Mouse (Mus musculus): ENCODE measurements at regions not wholly inside any gene's neighbourhood (a gene's known extent, or its start where the extent isn't known, plus 50 kb on each side); places are given as distances from the start of the nearest gene placed in this dataset.
A peak's percentile ranks its signal among the peaks of the same experiment; 100 is the strongest.

DNA sequence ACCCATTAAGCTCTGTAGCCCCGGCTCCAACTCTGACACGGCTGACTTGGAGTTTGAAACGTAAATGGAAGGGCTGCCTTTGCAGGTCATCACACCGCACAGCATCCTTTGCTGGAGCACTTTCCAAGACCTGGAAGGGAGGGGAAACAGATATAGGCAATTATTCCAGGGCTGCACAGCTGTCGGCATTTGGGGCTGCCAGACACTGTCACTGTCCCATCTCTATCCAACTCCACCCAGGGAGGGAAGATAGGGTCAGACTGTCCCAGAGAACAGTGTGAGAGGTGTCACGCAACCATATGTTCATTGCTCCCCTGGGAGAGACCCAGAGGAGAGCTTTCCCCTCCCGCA lies 162.7 kb upstream of the Lmo4 start:
- Histone ChIP-seq H3K9me3 (ENCODE audit: control insufficient read depth, low read length) (no peaks in the 10 kb centered on the region), H3K9ac (ENCODE audit: low read length) (no peak overlapping the region), H3K27me3 (ENCODE audit: control insufficient read depth, insufficient read depth, low read length) (no peaks in the 10 kb centered on the region), H3K4me3 (ENCODE audit: low read depth, low read length) (no peak overlapping the region), H3K27ac (replicated peaks) (no peak overlapping the region), H3K36me3 (ENCODE audit: control insufficient read depth, insufficient read depth, low read length) (no peaks in the 10 kb centered on the region), H3K4me1 (replicated peaks; ENCODE audit: control insufficient read depth, insufficient read depth) (no peaks in the 10 kb centered on the region), H3K4me2 (replicated peaks; ENCODE audit: low read depth) (peak overlapping the region; percentile 25)
- TF ChIP-seq CTCF (IDR thresholded peaks at IDR 0.05; ENCODE audit: low read depth) (no peak), EP300 (optimal IDR thresholded peaks at IDR 0.05) (no peak)
- WGBS, result 38% methylated on average over 7 of the region's 7 CpGs
- DNase-seq (ENCODE audit: low spot score) (no peak), ATAC-seq (ENCODE audit: low FRiP score, low TSS enrichment) (peak; percentile 29; the same call in 1 of the 2 replicates)

- no peaks in the 10 kb centered on the region for H3K4me1 ChIP-seq (replicated peaks; ENCODE audit: control insufficient read depth, insufficient read depth)
- no peaks in the 10 kb centered on the region for H3K27me3 ChIP-seq (ENCODE audit: control insufficient read depth, insufficient read depth, low read length)
- peak overlapping the region; percentile 25 for H3K4me2 ChIP-seq (replicated peaks; ENCODE audit: low read depth)
- WGBS, result 40% methylated on average over 22 of the region's 22 CpGs
- no peak overlapping the region for H3K27ac ChIP-seq (replicated peaks)
- ATAC-seq (ENCODE audit: low FRiP score, low TSS enrichment) (no peak), DNase-seq (ENCODE audit: low spot score) (no peak)
- H3K9ac ChIP-seq (ENCODE audit: low read length), result no peak overlapping the region
- TF ChIP-seq CTCF (IDR thresholded peaks at IDR 0.05; ENCODE audit: low read depth), result peak; percentile 62
- TF ChIP-seq EP300 (optimal IDR thresholded peaks at IDR 0.05), result no peak
- H3K36me3 ChIP-seq (ENCODE audit: control insufficient read depth, insufficient read depth, low read length), result no peaks in the 10 kb centered on the region
- no peaks in the 10 kb centered on the region for H3K9me3 ChIP-seq (ENCODE audit: control insufficient read depth, low read length)
- H3K4me3 ChIP-seq (ENCODE audit: low read depth, low read length), result no peak overlapping the region
Measured at GRCm38 (mm10) chr3:144366976-144367765, 162.2 kb upstream of the Lmo4 start.

DNA sequence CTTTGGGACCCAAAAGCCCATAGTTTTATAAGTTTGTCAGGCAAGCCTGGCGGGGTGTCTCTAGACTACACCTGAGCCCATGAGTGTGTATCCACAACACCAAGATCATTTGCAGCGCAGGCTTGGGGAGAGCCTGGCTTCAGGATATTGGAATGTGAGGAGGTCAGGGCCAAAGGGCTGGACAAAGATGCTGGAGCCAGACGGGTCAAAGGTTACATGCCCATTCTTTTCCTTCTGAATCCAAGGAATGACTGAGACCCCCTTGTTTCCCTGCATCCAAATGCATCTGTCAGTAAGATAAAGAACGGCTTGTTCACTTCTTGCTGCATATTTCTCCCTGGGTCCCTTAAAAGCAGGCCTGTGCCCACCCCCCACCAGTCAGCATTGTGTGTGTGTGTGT lies 160.9 kb upstream of the Lmo4 start:
- no peak for ATAC-seq (ENCODE audit: low FRiP score, low TSS enrichment)
- Histone ChIP-seq H3K36me3 (ENCODE audit: control insufficient read depth, insufficient read depth, low read length) (no peaks in the 10 kb centered on the region), H3K4me2 (replicated peaks; ENCODE audit: low read depth) (no peak overlapping the region), H3K27ac (replicated peaks) (no peak overlapping the region), H3K4me3 (ENCODE audit: low read depth, low read length) (no peak overlapping the region), H3K4me1 (replicated peaks; ENCODE audit: control insufficient read depth, insufficient read depth) (no peaks in the 10 kb centered on the region), H3K9ac (ENCODE audit: low read length) (no peak overlapping the region), H3K27me3 (ENCODE audit: control insufficient read depth, insufficient read depth, low read length) (no peaks in the 10 kb centered on the region), H3K9me3 (ENCODE audit: control insufficient read depth, low read length) (no peaks in the 10 kb centered on the region)
- 82% methylated on average over 4 of the region's 4 CpGs for WGBS
- DNase-seq (ENCODE audit: low spot score), result no peak
- TF ChIP-seq EP300 (optimal IDR thresholded peaks at IDR 0.05) (no peak), CTCF (IDR thresholded peaks at IDR 0.05; ENCODE audit: low read depth) (no peak)

GRCm38 (mm10) chr3:144362472-144362871 lies 157.5 kb upstream of the Lmo4 start:
- Histone ChIP-seq H3K9ac (ENCODE audit: low read length) (no peak overlapping the region), H3K4me2 (replicated peaks; ENCODE audit: low read depth) (no peak overlapping the region), H3K27ac (replicated peaks) (no peak overlapping the region), H3K4me1 (replicated peaks; ENCODE audit: control insufficient read depth, insufficient read depth) (no peaks in the 10 kb centered on the region), H3K27me3 (ENCODE audit: control insufficient read depth, insufficient read depth, low read length) (no peaks in the 10 kb centered on the region), H3K4me3 (ENCODE audit: low read depth, low read length) (no peak overlapping the region), H3K36me3 (ENCODE audit: control insufficient read depth, insufficient read depth, low read length) (no peaks in the 10 kb centered on the region), H3K9me3 (ENCODE audit: control insufficient read depth, low read length) (0 out of 2 replicates have a peak, but pooled peaks cover 2% of the 10 kb centered on the region)
- ATAC-seq (ENCODE audit: low FRiP score, low TSS enrichment), result no peak
- 62% methylated on average over 10 of the region's 10 CpGs for WGBS
- DNase-seq (ENCODE audit: low spot score), result peak; percentile 31
- TF ChIP-seq CTCF (IDR thresholded peaks at IDR 0.05; ENCODE audit: low read depth) (peak; percentile 59), EP300 (optimal IDR thresholded peaks at IDR 0.05) (no peak)

- DNase-seq (ENCODE audit: low spot score), result no peak
- Histone ChIP-seq H3K36me3 (ENCODE audit: control insufficient read depth, insufficient read depth, low read length) (no peaks in the 10 kb centered on the region), H3K4me3 (ENCODE audit: low read depth, low read length) (no peak overlapping the region), H3K27me3 (ENCODE audit: control insufficient read depth, insufficient read depth, low read length) (no peaks in the 10 kb centered on the region), H3K9ac (ENCODE audit: low read length) (no peak overlapping the region), H3K9me3 (ENCODE audit: control insufficient read depth, low read length) (0 out of 2 replicates have a peak, but pooled peaks cover 2% of the 10 kb centered on the region), H3K4me1 (replicated peaks; ENCODE audit: control insufficient read depth, insufficient read depth) (no peaks in the 10 kb centered on the region), H3K27ac (replicated peaks) (no peak overlapping the region), H3K4me2 (replicated peaks; ENCODE audit: low read depth) (no peak overlapping the region)
- 70% methylated on average over 4 of the region's 4 CpGs for WGBS
- TF ChIP-seq EP300 (optimal IDR thresholded peaks at IDR 0.05) (no peak), CTCF (IDR thresholded peaks at IDR 0.05; ENCODE audit: low read depth) (no peak)
- no peak for ATAC-seq (ENCODE audit: low FRiP score, low TSS enrichment)
Measured at GRCm38 (mm10) chr3:144361203-144361978, 156.4 kb upstream of the Lmo4 start.

DNA sequence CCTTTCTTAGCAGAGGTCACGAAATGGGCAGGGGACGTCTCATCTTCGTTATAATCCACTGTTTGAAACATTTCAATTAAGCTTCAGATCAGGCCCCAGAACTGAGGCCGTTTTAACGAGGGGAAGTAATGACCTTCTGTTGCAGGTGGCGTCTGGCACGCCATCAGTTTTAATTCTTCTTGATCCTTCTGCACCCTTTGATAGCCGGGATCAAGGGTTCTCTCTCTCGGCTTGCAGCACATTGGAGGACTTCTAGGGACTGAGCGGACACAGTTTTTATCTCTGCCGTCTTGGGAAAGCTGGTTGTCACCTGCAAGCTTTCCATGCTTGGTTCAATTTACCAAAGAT lies 151.9 kb upstream of the Lmo4 start:
- DNase-seq (ENCODE audit: low spot score), result no peak
- Histone ChIP-seq H3K9me3 (ENCODE audit: control insufficient read depth, low read length) (0 out of 2 replicates have a peak, but pooled peaks cover 2% of the 10 kb centered on the region), H3K27ac (replicated peaks) (no peak overlapping the region), H3K4me1 (replicated peaks; ENCODE audit: control insufficient read depth, insufficient read depth) (no peaks in the 10 kb centered on the region), H3K27me3 (ENCODE audit: control insufficient read depth, insufficient read depth, low read length) (no peaks in the 10 kb centered on the region), H3K36me3 (ENCODE audit: control insufficient read depth, insufficient read depth, low read length) (no peaks in the 10 kb centered on the region), H3K4me3 (ENCODE audit: low read depth, low read length) (no peak overlapping the region), H3K9ac (ENCODE audit: low read length) (no peak overlapping the region), H3K4me2 (replicated peaks; ENCODE audit: low read depth) (no peak overlapping the region)
- 76% methylated on average over 11 of the region's 11 CpGs for WGBS
- TF ChIP-seq EP300 (optimal IDR thresholded peaks at IDR 0.05), result no peak
- no peak for TF ChIP-seq CTCF (IDR thresholded peaks at IDR 0.05; ENCODE audit: low read depth)
- no peak for ATAC-seq (ENCODE audit: low FRiP score, low TSS enrichment)
